Mouse (Mus musculus) midbrain, embryonic 10.5 days (tissue): Measurements from ENCODE around the gene Kcnab3. TPM values are rescaled to one million over a fixed set of nuclear protein-coding genes. Genes with fewer than 3 reads are reported as not detected.
A peak's percentile ranks its signal among the peaks of the same experiment; 100 is the strongest.

ENCODE experiments used
- DNase-seq: peaks from one replicate; pipeline ENCODE4 v3.0.0-alpha.2; 2017; ENCODE audit warnings: low spot score
- H3K27ac ChIP-seq: fragments of 300-500 bp; sonication (generic); replicated peaks from 2 replicates; pipeline ENCODE4 v1.5.1; 2016; ENCODE audit warnings: mild to moderate bottlenecking
- H3K27me3 ChIP-seq: fragments of 300-500 bp; sonication (generic); 2 replicates; pipeline ENCODE4 v1.6.1; 2016; ENCODE audit warnings: low read depth, mild to moderate bottlenecking; ENCODE audit not compliant: poor library complexity, severe bottlenecking
- H3K36me3 ChIP-seq: fragments of 300-500 bp; sonication (generic); 2 replicates; pipeline ENCODE4 v1.6.1; 2016; ENCODE audit warnings: mild to moderate bottlenecking, moderate library complexity
- H3K4me1 ChIP-seq: fragments of 300-500 bp; sonication (generic); 2 replicates; pipeline ENCODE4 v1.6.1; 2016
- H3K4me3 ChIP-seq: fragments of 300-500 bp; sonication (generic); 2 replicates; pipeline ENCODE4 v1.5.1; 2016; ENCODE audit warnings: mild to moderate bottlenecking, moderate library complexity
- H3K9me3 ChIP-seq: fragments of 300-500 bp; sonication (generic); replicated peaks from 2 replicates; pipeline ENCODE4 v1.6.1; 2016; ENCODE audit warnings: mild to moderate bottlenecking
- WGBS: fragments of 180-500 bp; shearing (Covaris S2); methylation state at CpG from one replicate; pipeline ENCODE4 v1.1.7; 2016; 5-methylcytosine and 5-hydroxymethylcytosine counted together
- polyA plus RNA-seq: library from polyadenylated mRNA; unstranded; fragments of >200 nt; fragmentation: Nextera tagmentation; extraction: Ambion mirVana; gene quantifications from 2 replicates; pipeline ENCODE4 v1.2.1, GENCODE M21; 2016

The Kcnab3 gene
- polyA plus RNA-seq, 1 experiment from 2014 or later: 1.4 TPM

DNA sequence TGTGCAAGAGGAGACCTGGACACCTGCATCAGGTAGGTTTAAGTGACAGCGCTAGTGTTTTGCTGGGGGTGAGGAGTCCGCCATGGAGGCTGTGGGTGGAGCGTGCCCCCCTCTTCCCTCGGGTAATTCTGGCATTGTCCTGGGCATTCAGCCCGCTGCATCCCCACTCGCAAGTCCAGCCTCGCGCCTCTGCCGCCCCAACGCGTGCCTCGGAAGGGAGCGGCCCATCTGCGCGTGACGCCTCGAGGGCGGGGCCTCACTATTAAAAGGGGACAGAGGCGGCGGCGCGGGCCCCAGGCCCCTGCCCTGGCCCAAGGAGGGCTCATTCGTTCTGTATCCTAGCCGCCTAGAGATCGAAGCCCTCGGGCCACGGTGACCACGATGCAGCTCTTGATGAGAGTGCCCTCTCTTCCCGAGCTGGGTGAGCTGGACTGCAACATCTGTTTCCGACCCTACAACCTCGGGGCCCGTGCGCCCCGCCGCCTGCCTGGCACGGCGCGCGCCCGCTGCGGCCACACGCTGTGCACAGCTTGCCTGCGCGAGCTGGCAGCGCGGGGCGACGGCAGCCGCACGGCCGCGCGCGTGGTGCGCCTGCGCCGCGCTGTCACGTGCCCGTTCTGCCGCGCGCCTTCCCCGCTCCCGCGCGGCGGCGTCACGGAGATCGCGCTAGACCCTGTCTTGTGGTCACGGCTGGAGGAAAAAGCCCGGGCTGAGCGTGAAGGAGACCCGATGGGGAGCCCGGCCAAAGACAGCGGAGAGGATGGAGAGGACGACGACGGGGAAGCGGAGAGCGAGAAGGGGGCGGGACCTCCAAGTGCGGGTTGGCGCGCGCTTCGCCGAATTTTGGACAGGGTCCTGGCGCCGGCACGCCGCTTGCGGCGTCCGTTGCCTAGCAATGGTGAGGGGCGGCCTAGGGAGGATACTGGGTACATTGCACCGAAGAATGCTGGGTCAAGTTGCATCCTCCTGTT is 14.4 kb downstream of the Kcnab3 start, which contains the start of gene Rnf227:
Rnf227 (plus strand) TSS at position 301 of the 971 bp plus-strand sequence.
- H3K36me3 ChIP-seq: peaks cover 30% of the 10 kb centered on the region
- peaks cover 18% of the 10 kb centered on the region for H3K4me1 ChIP-seq
- H3K9me3 ChIP-seq: no peaks in the 10 kb centered on the region
- 2% methylated on average over 98 of the region's 99 CpGs for WGBS
- DNase-seq: peak; percentile 86
- peak within 1 kb of the TSS; percentile 87 for H3K27ac ChIP-seq
- peak within 1 kb of the TSS; percentile 66 for H3K4me3 ChIP-seq
- peaks cover 33% of the 10 kb centered on the region for H3K27me3 ChIP-seq

DNA sequence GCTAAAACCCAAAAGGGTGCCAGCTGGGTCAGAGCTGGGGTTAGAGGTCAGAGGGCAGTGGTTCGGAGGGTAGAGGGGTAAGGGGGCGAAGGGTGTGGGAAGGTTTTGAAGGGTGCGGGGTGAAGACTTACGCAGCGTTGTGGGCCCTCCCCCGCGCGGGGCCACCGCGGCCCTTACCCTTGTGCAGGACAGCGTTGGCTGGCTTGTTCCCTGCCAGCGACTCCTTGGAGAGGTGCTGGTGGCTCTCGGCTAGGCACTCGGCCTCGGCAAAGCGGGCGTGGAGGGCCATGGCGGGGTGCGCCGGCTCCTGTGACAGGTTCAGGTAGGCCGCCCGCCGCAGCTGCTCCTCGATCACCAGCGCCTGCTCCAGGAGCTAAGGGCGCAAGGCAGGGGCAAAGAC is 20.4 kb downstream of the Kcnab3 start:
- no peak for DNase-seq
- Histone ChIP-seq H3K9me3 (no peaks in the 10 kb centered on the region), H3K4me3 (no peak overlapping the region), H3K27ac (no peak overlapping the region), H3K4me1 (peaks cover 5% of the 10 kb centered on the region; the same call in 1 of the 2 replicates), H3K36me3 (peaks cover 90% of the 10 kb centered on the region), H3K27me3 (no peaks in the 10 kb centered on the region)
- WGBS: 85% methylated on average over 26 of the region's 26 CpGs

DNA sequence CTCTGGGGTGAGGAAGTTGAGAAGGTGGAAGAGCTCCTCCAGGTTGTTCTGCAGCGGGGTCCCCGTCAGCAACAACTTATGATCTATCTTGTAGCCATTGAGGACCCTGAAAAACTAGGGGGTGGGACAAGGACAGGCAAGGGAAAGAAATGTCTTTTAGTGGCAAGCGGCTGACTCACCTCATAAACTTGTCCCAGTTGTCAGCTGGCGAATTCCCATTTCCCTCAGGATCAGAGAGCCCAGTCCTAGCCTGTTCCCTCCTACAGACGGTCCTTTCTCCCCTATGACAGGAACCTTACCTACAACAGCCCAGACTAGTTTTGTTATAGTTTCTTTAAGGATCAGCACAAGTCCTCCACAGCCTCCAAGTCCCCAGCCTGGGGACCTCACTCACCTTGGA is 30.5 kb downstream of the Kcnab3 start:
- Histone ChIP-seq H3K27ac (no peak overlapping the region), H3K27me3 (no peaks in the 10 kb centered on the region), H3K4me3 (no peak overlapping the region), H3K4me1 (no peaks in the 10 kb centered on the region), H3K36me3 (peaks cover 99% of the 10 kb centered on the region), H3K9me3 (no peaks in the 10 kb centered on the region)
- DNase-seq: no peak
- WGBS: 94% methylated on average over 5 of the region's 5 CpGs

DNA sequence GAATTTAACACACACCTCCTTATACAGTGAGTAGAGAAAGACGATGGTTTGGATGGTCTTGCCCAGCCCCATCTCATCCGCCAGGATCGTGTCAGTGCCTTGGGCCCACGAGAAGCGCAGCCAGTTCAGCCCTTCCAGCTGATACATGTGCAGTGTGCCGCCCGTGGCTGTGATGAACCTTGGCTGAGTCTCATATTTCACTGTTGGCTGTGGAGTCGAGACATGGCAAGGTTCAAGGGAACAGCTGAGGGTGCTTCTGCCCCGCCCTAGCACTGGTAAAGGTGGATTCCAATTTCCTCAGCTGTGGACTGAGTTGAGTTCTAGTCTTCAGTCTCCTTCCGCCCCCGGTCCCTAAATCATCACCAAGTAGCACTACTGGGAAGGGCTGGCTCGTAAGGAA is 31.6 kb downstream of the Kcnab3 start:
- Histone ChIP-seq H3K4me3 (no peak overlapping the region), H3K36me3 (peaks cover 99% of the 10 kb centered on the region), H3K27me3 (no peaks in the 10 kb centered on the region), H3K9me3 (no peaks in the 10 kb centered on the region), H3K4me1 (peaks cover 6% of the 10 kb centered on the region; the same call in 1 of the 2 replicates), H3K27ac (no peak overlapping the region)
- DNase-seq: no peak
- WGBS: 94% methylated on average over 12 of the region's 12 CpGs

DNA sequence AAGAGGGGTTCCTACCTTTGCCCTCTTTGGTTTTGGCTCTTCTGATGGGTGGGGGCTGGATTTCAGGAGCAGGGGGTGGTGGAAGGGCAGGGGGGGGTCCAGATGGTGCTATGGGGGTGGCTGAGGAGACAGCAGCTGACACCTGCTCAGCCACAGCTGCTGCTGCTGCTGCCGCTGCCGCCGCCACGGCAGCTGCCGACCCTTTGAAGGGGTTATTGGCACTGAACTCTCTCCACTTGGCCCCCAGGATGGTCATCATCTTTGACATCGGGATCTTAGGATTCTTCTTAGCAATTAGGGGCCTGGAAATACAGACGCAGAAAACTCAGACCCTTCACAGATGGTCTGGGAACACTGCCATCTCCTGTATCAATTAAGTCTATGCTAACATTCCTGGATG is 36.0 kb downstream of the Kcnab3 start:
- Histone ChIP-seq H3K27ac (peak overlapping the region; percentile 2; the same call in 1 of the 2 replicates), H3K9me3 (no peaks in the 10 kb centered on the region), H3K36me3 (peaks cover 75% of the 10 kb centered on the region), H3K4me3 (no peak overlapping the region), H3K4me1 (peaks cover 37% of the 10 kb centered on the region), H3K27me3 (no peaks in the 10 kb centered on the region)
- DNase-seq: no peak
- 82% methylated on average over 7 of the region's 7 CpGs for WGBS

DNA sequence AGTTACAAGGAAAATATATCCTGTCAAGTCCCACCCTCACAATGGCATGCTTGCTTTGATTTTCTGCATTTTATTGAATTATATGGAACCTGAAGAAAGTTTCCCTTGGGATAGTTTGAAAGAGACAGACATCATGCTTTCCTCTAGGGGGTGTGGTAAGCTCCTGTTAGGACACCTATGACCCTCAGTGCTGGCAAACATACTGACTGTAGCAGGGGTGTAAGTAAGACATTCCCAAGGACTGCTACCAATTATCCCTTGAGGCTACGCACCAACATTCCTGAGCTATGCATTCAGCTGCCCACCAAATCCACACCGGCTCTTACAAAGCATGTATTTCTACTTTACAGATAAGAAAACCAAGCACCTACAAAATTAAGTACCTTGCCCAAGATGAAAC is 36.4 kb downstream of the Kcnab3 start:
- H3K27me3 ChIP-seq: no peaks in the 10 kb centered on the region
- peaks cover 42% of the 10 kb centered on the region for H3K4me1 ChIP-seq
- WGBS: 73% methylated on average over 2 of the region's 2 CpGs
- no peak overlapping the region for H3K27ac ChIP-seq
- H3K4me3 ChIP-seq: no peak overlapping the region
- H3K9me3 ChIP-seq: no peaks in the 10 kb centered on the region
- DNase-seq: no peak
- H3K36me3 ChIP-seq: peaks cover 70% of the 10 kb centered on the region

DNA sequence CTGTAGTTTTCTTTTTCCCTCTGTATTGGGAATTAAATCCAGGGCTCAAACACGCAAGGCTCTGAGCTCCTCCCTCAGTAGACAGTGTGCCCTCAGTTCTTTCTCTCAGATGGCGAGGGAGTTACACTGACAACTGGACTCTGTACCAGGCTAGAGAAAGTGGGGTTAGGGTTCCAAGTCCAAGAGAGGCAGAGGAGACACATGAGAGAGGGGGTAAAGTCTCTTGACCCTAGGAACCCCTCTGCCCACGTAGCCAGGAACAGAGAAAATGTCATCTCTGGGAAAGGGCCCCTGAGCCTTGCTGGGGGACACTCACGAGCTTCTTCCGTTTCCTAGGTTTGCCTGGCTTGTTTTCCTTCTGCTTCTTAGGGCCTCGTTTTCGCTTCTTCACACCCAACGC is 38.3 kb downstream of the Kcnab3 start:
- peaks cover 54% of the 10 kb centered on the region for H3K4me1 ChIP-seq
- no peak for DNase-seq
- peak overlapping the region; percentile 97; the same call in 1 of the 2 replicates for H3K4me3 ChIP-seq
- H3K27ac ChIP-seq: peak overlapping the region; percentile 100; the same call in 1 of the 2 replicates
- no peaks in the 10 kb centered on the region for H3K27me3 ChIP-seq
- peaks cover 51% of the 10 kb centered on the region for H3K36me3 ChIP-seq
- no peaks in the 10 kb centered on the region for H3K9me3 ChIP-seq
- WGBS: 52% methylated on average over 8 of the region's 8 CpGs

DNA sequence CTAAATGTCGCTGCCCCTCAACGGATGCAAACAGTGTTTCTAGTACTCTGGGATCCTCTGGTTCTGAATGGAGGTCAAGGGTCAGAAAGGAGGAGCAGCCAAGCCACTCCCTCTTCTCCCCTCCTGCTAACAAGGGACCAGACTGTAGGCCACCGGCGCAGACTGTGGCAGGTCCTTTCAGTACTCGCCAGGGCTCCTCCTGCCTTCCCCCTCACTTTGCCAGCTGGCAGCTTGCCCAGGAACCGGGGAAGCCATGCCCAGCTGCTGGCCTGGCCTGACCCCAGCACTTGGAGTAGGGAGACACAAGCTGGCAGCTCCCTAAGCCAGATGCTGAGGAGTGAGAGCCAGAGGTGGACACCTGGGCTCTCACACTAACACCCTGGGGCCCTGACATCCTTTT is 38.9 kb downstream of the Kcnab3 start:
- Histone ChIP-seq H3K9me3 (no peaks in the 10 kb centered on the region), H3K4me3 (peak overlapping the region; percentile 97), H3K36me3 (peaks cover 46% of the 10 kb centered on the region), H3K27ac (peak overlapping the region; percentile 100), H3K4me1 (peaks cover 60% of the 10 kb centered on the region), H3K27me3 (no peaks in the 10 kb centered on the region)
- DNase-seq: peak; percentile 64
- 2% methylated on average over 6 of the region's 6 CpGs for WGBS

DNA sequence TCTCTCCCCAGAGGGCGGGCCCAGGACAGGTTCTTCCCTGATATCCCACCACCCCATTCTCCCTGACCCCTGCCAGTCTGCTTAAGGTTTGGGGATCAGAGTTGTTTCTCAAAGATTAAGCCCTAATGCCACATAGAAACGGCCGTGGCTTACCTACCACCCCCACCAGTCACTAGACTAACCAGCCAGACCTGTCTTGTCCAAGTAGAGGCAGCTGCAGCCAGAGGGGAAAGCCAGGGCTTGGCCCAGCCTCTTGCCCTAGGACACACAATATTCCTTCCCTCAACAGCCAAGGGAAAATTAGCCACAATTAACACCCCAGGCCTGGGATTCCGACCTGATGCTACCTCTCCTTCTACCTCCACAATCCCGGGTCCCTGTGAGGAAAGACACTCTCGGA is 39.7 kb downstream of the Kcnab3 start:
- Histone ChIP-seq H3K4me3 (peak overlapping the region; percentile 97), H3K27ac (peak overlapping the region; percentile 100), H3K4me1 (peaks cover 68% of the 10 kb centered on the region), H3K27me3 (no peaks in the 10 kb centered on the region), H3K9me3 (no peaks in the 10 kb centered on the region), H3K36me3 (peaks cover 38% of the 10 kb centered on the region)
- no peak for DNase-seq
- 28% methylated on average over 6 of the region's 6 CpGs for WGBS

DNA sequence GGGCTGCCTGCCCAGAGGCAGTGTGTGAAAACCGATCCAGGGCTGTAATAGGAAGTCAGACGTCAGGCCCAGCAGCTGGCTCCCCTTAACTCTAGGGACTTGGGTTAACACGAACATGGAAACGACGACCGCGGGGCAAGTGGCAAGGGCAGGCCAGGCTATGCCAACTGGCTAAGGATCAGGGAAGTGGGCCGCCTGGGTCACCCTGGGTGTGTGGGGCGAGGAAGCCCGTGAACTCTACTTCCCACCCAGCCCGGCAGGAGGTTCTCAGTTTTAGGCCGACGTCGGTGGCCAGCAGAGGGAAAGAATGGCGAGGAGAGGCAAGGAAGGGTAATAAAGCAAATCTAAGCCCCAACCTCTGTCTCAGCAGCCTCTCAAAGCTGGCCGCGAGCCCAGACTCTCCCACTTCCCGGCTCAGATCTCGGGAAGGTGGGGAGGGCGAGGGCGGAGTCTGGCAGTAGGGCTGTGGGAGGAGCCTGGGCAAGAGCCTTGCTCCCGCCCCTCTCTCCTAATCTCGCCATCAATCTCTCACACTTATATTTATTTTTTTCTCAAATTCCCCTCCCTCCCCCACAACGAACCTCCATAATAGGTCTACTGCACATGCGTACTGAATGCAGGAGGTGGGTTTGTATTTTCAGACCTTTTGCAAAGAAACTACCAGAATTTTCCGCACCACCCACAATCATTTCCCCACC is 40.2 kb downstream of the Kcnab3 start:
- DNase-seq: peak; percentile 90
- peaks cover 74% of the 10 kb centered on the region for H3K4me1 ChIP-seq
- peaks cover 32% of the 10 kb centered on the region for H3K36me3 ChIP-seq
- under 1% methylated on average over 26 of the region's 26 CpGs for WGBS
- peak overlapping the region; percentile 100 for H3K27ac ChIP-seq
- H3K27me3 ChIP-seq: no peaks in the 10 kb centered on the region
- H3K4me3 ChIP-seq: peak overlapping the region; percentile 97
- no peaks in the 10 kb centered on the region for H3K9me3 ChIP-seq

DNA sequence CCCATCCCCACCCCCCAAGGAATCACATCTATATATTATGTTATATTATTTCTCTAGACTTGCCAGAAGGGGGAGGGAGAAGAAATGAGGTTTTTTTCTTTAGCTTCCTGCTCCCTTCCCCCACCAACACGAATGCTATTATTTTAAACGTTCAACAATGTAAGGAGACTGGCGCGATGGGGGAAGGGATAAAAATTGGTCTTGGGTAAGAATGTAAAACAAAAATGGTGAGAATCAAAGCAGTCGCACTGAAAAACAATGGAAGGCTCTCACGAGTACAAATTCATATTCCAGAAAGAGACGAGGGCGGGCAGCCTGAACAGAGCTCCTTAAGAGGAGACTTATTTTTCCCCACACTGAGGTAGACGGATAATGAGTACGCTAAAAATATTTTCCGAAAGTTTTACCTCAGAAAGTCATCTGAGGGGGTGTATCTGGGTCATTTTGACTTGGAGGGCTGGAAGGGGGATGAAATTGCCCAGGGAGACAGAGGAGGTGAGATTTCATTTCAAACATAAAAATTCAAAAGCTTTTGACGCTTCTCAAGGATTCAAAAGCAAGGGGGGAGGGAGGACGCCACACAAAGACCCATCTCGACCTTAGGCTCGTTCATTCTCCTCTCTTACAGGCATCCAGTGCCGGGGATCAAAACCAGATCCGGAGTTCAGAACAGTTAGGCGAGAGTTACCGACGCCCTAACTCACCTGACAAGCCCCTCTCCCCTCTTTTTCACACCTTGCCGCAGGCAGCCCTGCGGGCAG is 41.0 kb downstream of the Kcnab3 start:
- Histone ChIP-seq H3K27me3 (no peaks in the 10 kb centered on the region), H3K36me3 (peaks cover 27% of the 10 kb centered on the region), H3K4me3 (peak overlapping the region; percentile 97), H3K4me1 (peaks cover 79% of the 10 kb centered on the region), H3K27ac (peak overlapping the region; percentile 100), H3K9me3 (no peaks in the 10 kb centered on the region)
- under 1% methylated on average over 22 of the region's 22 CpGs for WGBS
- DNase-seq: peak; percentile 46

DNA sequence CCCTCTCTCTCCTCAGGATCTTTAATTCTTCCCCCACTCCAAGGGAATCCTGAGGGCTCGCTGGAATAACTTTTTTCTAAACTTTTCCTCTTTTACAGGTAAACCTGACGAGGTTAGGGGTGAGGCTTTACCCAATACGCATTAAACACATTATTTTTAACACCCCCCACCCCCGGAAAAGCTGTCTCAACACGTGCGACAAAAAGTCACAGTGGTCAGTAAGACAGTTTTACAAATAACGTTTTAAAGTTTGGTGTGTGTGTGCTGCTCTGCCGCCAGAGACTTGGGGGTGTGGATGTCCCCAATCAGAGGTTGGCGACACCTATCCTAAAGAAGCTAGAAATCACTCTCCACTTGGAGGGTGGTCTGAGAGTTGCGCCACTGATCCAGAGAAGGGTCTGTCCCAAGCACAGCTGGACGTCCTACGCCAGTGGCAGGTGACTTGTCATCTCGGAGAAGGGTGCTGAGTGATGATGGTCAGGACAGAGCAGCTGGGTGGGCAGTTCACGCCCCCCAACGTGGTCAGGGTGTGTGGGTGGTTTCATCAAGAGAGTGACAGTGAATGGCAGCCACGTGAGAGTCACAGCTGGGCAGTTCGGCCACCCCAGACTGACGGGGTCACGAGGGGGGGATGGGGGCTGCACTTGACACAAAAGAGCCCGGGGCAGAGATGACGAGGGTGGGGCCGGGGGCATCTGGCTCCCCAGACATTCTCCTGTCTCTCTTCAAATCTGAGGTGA is 41.7 kb downstream of the Kcnab3 start:
- Histone ChIP-seq H3K27me3 (no peaks in the 10 kb centered on the region), H3K9me3 (no peaks in the 10 kb centered on the region), H3K4me3 (peak overlapping the region; percentile 97), H3K27ac (peak overlapping the region; percentile 100), H3K36me3 (peaks cover 27% of the 10 kb centered on the region), H3K4me1 (peaks cover 82% of the 10 kb centered on the region)
- WGBS: 1% methylated on average over 22 of the region's 22 CpGs
- peak; percentile 85 for DNase-seq
